Mouse (Mus musculus) brain, embryonic 14.5 days (tissue): ENCODE measurements around the gene Slc25a38. TPM values are rescaled to one million over a fixed set of nuclear protein-coding genes. Genes with fewer than 3 reads are reported as not detected.

Source experiments
- DNase-seq: peaks from one replicate; pipeline ENCODE4 v3.0.0-alpha.2; 2011; ENCODE audit warnings: low read depth
- CTCF ChIP-seq: fragments of 200-500 bp; IDR thresholded peaks from 2 replicates; pipeline ENCODE4 v1.5.1; 2012; ENCODE audit warnings: inconsistent platforms, mild to moderate bottlenecking, moderate library complexity, borderline replicate concordance; ENCODE audit not compliant: insufficient read depth, insufficient read length; ENCODE audit errors: extremely low read depth
- POLR2A ChIP-seq: fragments of 200-500 bp; IDR thresholded peaks from 2 replicates; pipeline ENCODE4 v1.6.1; 2012; ENCODE audit warnings: mild to moderate bottlenecking, inconsistent platforms, borderline replicate concordance; ENCODE audit not compliant: poor library complexity, insufficient read depth, insufficient read length, severe bottlenecking; ENCODE audit errors: extremely low read depth
- polyA plus RNA-seq: library from polyadenylated mRNA; depleted of rRNA; stranded (reverse); fragments of >200 nt; gene quantifications from 2 replicates; pipeline ENCODE4 v1.2.3, GENCODE M21; 2012; rRNA removed

Slc25a38 gene
- 29.0 and 30.3 TPM in 2 replicates for polyA plus RNA-seq

- TF ChIP-seq POLR2A: peak; percentile 31
- peak; percentile 92 for TF ChIP-seq CTCF
- DNase-seq: peak; percentile 98
Measured at GRCm38 (mm10) chr9:120110211-120111018, at the start of gene Slc25a38. TSS of gene Slc25a38 (plus strand) at chr9:120110374.

DNA sequence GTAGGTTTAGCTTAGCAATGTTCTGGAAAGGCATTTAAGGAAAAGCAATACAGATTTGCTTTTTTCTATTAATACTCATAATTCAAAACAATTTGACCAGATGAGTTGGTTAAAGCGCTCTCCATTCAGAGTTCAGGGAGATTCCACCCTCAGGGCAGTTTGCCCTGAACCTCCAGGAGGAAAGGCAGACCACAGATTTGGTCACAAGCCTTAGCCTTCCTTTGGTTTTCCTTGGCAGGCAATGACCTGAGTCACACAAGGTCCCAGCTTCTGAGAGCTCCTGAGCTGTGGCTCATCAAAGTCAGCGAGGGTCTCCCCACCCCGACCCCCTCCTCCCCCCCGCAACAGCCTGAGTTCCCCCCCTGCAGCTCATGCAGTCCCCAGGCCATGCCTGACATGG is 45.9 kb upstream of the Slc25a38 start:
- TF ChIP-seq POLR2A (no peak), CTCF (no peak)
- no peak for DNase-seq

GRCm38 (mm10) chr9:120067609-120068008 is 42.6 kb upstream of the Slc25a38 start:
- TF ChIP-seq POLR2A (no peak), CTCF (no peak)
- no peak for DNase-seq

GRCm38 (mm10) chr9:120068047-120068446 is 42.1 kb upstream of the Slc25a38 start:
- DNase-seq: no peak
- no peak for TF ChIP-seq POLR2A
- TF ChIP-seq CTCF: no peak

- no peak for DNase-seq
- TF ChIP-seq CTCF (no peak), POLR2A (no peak)
Measured at GRCm38 (mm10) chr9:120069779-120070178, 40.4 kb upstream of the Slc25a38 start, which contains the start of gene Cx3cr1. TSS of gene Cx3cr1 (minus strand) at chr9:120069879.

- DNase-seq: no peak
- TF ChIP-seq CTCF (no peak), POLR2A (no peak)
Measured at GRCm38 (mm10) chr9:120071251-120071650, 38.9 kb upstream of the Slc25a38 start.

GRCm38 (mm10) chr9:120073169-120073568 is 37.0 kb upstream of the Slc25a38 start:
- TF ChIP-seq POLR2A: no peak
- peak; percentile 94 for TF ChIP-seq CTCF

GRCm38 (mm10) chr9:120074516-120074915 is 35.7 kb upstream of the Slc25a38 start:
- DNase-seq: no peak
- TF ChIP-seq CTCF: no peak
- no peak for TF ChIP-seq POLR2A

More at GRCm38 (mm10) chr9:120073169-120073568, 37.0 kb upstream of the Slc25a38 start:
- peak; percentile 69 for DNase-seq

GRCm38 (mm10) chr9:120078241-120078640 is 31.9 kb upstream of the Slc25a38 start:
- TF ChIP-seq CTCF (no peak), POLR2A (no peak)
- no peak for DNase-seq

DNA sequence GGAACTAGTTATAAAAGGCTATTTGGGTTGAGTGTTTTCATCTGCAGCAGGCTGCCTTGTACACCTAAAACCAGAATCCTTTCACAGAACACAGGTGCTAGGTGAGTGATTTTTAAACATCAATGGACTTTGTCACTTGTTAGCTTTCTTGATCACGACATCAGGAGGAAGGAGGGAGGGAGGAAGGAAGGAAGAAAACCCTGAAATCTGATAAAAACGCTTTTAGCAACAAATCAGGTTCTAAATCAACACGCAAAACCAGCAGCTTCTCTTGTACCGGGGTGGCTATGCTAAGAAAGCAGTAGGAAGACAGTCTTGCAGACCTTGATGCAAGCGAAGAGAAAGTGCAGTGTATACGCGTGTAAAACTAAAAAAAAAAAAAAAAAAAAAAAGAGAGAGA is 30.3 kb upstream of the Slc25a38 start:
- TF ChIP-seq CTCF: no peak
- TF ChIP-seq POLR2A: no peak
- no peak for DNase-seq

DNA sequence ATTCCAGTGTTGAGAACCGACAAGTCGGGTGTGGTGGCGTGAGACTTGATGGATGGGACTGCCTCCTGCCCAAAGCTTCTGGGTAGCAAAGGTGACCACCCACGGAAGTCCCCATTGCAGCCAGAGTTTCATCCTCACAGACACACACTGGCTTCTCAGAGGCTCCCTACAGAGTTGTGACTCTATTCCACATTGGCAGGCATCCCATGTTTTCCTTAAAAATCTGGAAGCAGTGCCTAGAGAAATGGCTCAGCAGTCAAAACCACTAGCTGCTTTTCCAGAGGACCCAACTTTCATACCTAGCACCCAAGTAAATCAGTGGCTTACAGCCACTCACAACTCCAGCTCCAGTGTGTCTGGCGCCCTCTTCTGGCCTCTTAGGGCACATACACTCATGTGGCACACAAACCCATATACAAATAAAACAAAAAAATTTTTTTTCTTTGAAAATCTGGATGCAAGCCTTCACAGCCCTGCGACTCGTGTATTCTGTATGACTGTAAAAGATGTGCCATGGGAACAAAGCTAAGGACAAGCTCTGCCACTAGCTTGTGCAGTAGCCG is 29.5 kb upstream of the Slc25a38 start:
- TF ChIP-seq POLR2A (no peak), CTCF (0 out of 2 replicates have a peak, but pooled peaks have one; percentile 3)
- peak; percentile 19 for DNase-seq

DNA sequence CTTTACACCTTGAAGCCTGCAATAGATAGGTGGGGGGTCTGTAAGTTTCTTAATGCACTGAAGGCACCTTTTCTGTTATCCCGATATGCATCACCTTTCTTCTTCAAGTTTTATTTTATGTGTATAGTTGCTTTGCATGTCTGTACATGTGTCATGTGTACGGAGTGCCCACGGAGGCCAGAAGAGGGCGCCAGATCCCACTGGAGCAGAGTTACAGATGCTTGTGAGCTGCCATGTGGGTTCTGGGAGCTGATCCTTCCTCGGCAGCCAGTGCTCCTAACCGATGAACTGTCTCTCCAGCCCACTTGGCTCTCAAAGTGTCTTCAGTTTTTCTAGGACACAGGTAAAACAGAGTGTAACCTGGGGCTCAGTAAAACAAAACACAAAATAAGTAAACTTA is 28.9 kb upstream of the Slc25a38 start:
- TF ChIP-seq POLR2A: no peak
- peak; percentile 35; the same call in 1 of the 2 replicates for TF ChIP-seq CTCF
- no peak for DNase-seq

GRCm38 (mm10) chr9:120081967-120082366 is 28.2 kb upstream of the Slc25a38 start:
- no peak for TF ChIP-seq CTCF
- TF ChIP-seq POLR2A: no peak
- DNase-seq: peak; percentile 11
